Mouse (Mus musculus) liver, adult 2 months (tissue): ENCODE data around the gene Apex1.

Source experiments
- CTCF ChIP-seq: fragments of 200-500 bp; IDR thresholded peaks from 2 replicates; pipeline ENCODE4 v1.5.1; 2011; ENCODE audit warnings: low read depth, low read length, control low read depth
- POLR2A ChIP-seq: fragments of 200-500 bp; IDR thresholded peaks from 2 replicates; pipeline ENCODE4 v1.6.1; 2011; ENCODE audit warnings: low read length, control low read depth; ENCODE audit not compliant: insufficient read depth; ENCODE audit errors: extremely low read depth

DNA sequence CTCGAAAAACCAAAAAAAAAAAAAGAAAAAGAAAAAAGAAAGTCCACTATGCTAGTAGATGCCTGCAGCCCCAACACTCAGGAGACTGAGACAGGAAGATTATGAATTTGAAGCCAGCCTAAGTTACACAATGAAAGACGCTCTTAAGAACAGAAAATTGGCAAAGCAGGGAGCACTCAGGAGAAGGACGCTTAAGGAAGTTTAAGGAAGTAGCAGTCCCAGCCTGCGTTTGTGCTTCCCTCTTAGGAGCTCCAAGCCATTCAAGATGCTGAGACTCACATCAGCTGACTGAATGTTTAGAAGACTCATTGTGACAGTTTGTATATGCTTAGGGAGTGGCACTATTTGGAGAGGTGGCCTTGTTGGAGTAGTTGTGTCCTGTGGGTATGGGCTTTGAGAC, 16.6 kb upstream of the Apex1 start:
- TF ChIP-seq CTCF, result no peak
- TF ChIP-seq POLR2A, result no peak
